In the genomic region with DNA sequence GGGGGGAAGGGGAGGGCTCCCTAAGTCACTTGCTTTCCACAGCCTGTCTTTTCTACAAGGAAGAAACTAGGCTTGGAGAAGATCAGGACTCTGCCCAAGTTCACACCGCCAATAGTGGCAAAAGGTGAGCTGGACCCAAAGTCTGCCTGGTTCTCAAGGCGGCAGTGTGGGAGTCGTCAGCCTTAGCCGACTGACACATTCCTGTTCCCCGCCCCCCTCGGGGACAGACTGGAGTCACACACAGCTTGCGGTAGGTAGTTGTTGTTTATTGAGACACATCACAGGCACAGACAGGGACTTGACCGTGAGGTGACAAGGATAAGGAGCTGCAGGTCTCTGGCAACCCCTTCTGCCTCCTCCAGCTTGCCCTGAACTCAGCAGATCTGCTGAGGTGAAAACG, we compare ENCODE assay signal across 12 mouse cellular contexts. TPM values are rescaled to one million over a fixed set of nuclear protein-coding genes. Genes with fewer than 3 reads are reported as not detected.
DNase-seq lines count a peak whose midpoint lies in the region; ATAC-seq and TF ChIP-seq lines count a peak whose summit lies in the region.
"Had no signal": no experiment of that assay in that cellular context is flagged by ENCODE, and none has a peak within 500 bp of the region (broad histone marks: within the 10 kb centered on the region; RNA-seq: fewer than 3 reads in every experiment).

No protein-coding gene starts in this region.

- TF ChIP-seq POLR2A in liver, adult 2 months (IDR thresholded peaks at IDR 0.05; ENCODE audit: extremely low read depth, insufficient read depth, low read length): no peak

- H3K9me3 ChIP-seq in forebrain, embryonic 10.5 days: no peaks in the 10 kb centered on the region
- H3K9me3 ChIP-seq in forebrain, embryonic 16.5 days (ENCODE audit: control insufficient read depth, low read length): no peaks in the 10 kb centered on the region
- no peaks in the 10 kb centered on the region for H3K9me3 ChIP-seq in limb, embryonic 12.5 days

- H3K4me2 ChIP-seq in forebrain, embryonic 16.5 days (ENCODE audit: low read length): no peak overlapping the region
- peak overlapping the region; percentile 54 for H3K4me2 ChIP-seq in limb, embryonic 12.5 days

- intact Hi-C loops in left cerebral cortex, postnatal 25 days (cut with DNase I): no loop called here

- H3K27ac ChIP-seq in forebrain, embryonic 10.5 days: no peak overlapping the region
- H3K27ac ChIP-seq in forebrain, embryonic 16.5 days (ENCODE audit: low read length): no peak overlapping the region
- peak overlapping the region; percentile 23; the same call in 1 of the 2 replicates for H3K27ac ChIP-seq in liver, adult 2 months (replicated peaks; ENCODE audit: insufficient read depth, low read depth, low read length)
- H3K27ac ChIP-seq in limb, embryonic 12.5 days: no peak overlapping the region
- H3K27ac ChIP-seq: kidney, postnatal 0 days had no signal

- WGBS in forebrain, embryonic 10.5 days: 22% methylated on average over 9 of the region's 9 CpGs
- WGBS in forebrain, embryonic 16.5 days: 21% methylated on average over 9 of the region's 9 CpGs
- 23% methylated on average over 9 of the region's 9 CpGs for WGBS in liver, adult 2 months
- 11% methylated on average over 9 of the region's 9 CpGs for WGBS in limb, embryonic 12.5 days

- ATAC-seq in forebrain, embryonic 16.5 days: no peak
- no peak for ATAC-seq in limb, embryonic 12.5 days (ENCODE audit: insufficient number of reproducible peaks, insufficient read depth, low FRiP score, low TSS enrichment, low read depth)
- ATAC-seq in megakaryocyte, adult 5-6 weeks (ENCODE audit: poor library complexity, severe bottlenecking): no peak
- ATAC-seq: forebrain, postnatal 0 days had no signal

- no peak overlapping the region for H3K9ac ChIP-seq in forebrain, embryonic 16.5 days (replicated peaks; ENCODE audit: low read depth, low read length)
- no peak overlapping the region for H3K9ac ChIP-seq in liver, adult 2 months (ENCODE audit: low read depth, low read length)
- H3K9ac ChIP-seq in limb, embryonic 12.5 days (replicated peaks): no peak overlapping the region
- H3K9ac ChIP-seq: forebrain, postnatal 0 days had no signal

- H3K79me2 ChIP-seq in liver, adult 2 months (ENCODE audit: control insufficient read depth, insufficient read depth, low read length): no peaks in the 10 kb centered on the region

- TF ChIP-seq CTCF in liver, adult 2 months (IDR thresholded peaks at IDR 0.05; ENCODE audit: low read depth, low read length): no peak

- peak overlapping the region; percentile 39 for H3K4me3 ChIP-seq in forebrain, embryonic 10.5 days
- H3K4me3 ChIP-seq in forebrain, embryonic 16.5 days (replicated peaks; ENCODE audit: low read length): no peak overlapping the region
- no peak overlapping the region for H3K4me3 ChIP-seq in liver, adult 2 months (ENCODE audit: insufficient read depth, low read depth, low read length)
- H3K4me3 ChIP-seq in limb, embryonic 12.5 days (replicated peaks): peak overlapping the region; percentile 25; the same call in 1 of the 2 replicates

- DNase-seq in forebrain, embryonic 10.5 days (ENCODE audit: extremely low spot score, low spot score): no peak
- peak; percentile 57 for DNase-seq in liver, adult 2 months (ENCODE audit: extremely low read depth, low read depth, low spot score)
- no peak for DNase-seq in liver
- DNase-seq in embryo, embryonic 11 days: peak; percentile 27
- DNase-seq in left cerebral cortex, postnatal 25 days (ENCODE audit: low spot score in 2 of 2): no peak
- DNase-seq: cerebellum, adult 18-20 months; forebrain, postnatal 0 days had no signal

- H3K36me3 ChIP-seq in forebrain, embryonic 10.5 days (replicated peaks): no peaks in the 10 kb centered on the region
- H3K36me3 ChIP-seq in forebrain, embryonic 16.5 days (ENCODE audit: control insufficient read depth, insufficient read depth): no peaks in the 10 kb centered on the region
- H3K36me3 ChIP-seq in liver, adult 2 months (ENCODE audit: control insufficient read depth, insufficient read depth, low read length): no peaks in the 10 kb centered on the region
- no peaks in the 10 kb centered on the region for H3K36me3 ChIP-seq in limb, embryonic 12.5 days

- H3K4me1 ChIP-seq in forebrain, embryonic 10.5 days: peaks cover 20% of the 10 kb centered on the region
- H3K4me1 ChIP-seq in forebrain, embryonic 16.5 days (replicated peaks; ENCODE audit: control insufficient read depth, insufficient read depth, low read length): 0 out of 2 replicates have a peak, but pooled peaks cover 2% of the 10 kb centered on the region
- peaks cover 22% of the 10 kb centered on the region for H3K4me1 ChIP-seq in liver, adult 2 months (ENCODE audit: control insufficient read depth, insufficient read depth, low read length)
- peaks cover 32% of the 10 kb centered on the region for H3K4me1 ChIP-seq in limb, embryonic 12.5 days (replicated peaks)

- peaks cover 46% of the 10 kb centered on the region for H3K27me3 ChIP-seq in forebrain, embryonic 10.5 days (ENCODE audit: poor library complexity, severe bottlenecking)
- 0 out of 2 replicates have a peak, but pooled peaks cover 3% of the 10 kb centered on the region for H3K27me3 ChIP-seq in forebrain, embryonic 16.5 days (replicated peaks; ENCODE audit: control insufficient read depth, insufficient read depth, low read length)
- no peaks in the 10 kb centered on the region for H3K27me3 ChIP-seq in liver, adult 2 months (ENCODE audit: control insufficient read depth, insufficient read depth, low read length)
- peaks cover 37% of the 10 kb centered on the region for H3K27me3 ChIP-seq in limb, embryonic 12.5 days

RNA-seq across cellular contexts. Expression of gene Krt4, which starts 4.6 kb away (rescaled TPM):
- not detected in 2 replicates for polyA plus RNA-seq in forebrain, embryonic 10.5 days (2016; fragmentation: Nextera tagmentation; extraction: Ambion mirVana)
- polyA plus RNA-seq in forebrain, embryonic 16.5 days (2015; fragmentation: Nextera tagmentation; extraction: Ambion mirVana): 0.55 TPM in 1 of 2 replicates, not detected in the other
- total RNA-seq in liver, adult 2 months (2014; rRNA removed): not detected in 2 replicates
- polyA plus RNA-seq in liver, adult 2 months (2012; rRNA removed): 0.06 TPM in 1 of 2 replicates, not detected in the other
- polyA plus RNA-seq in limb, embryonic 12.5 days (2016; fragmentation: Nextera tagmentation; extraction: Ambion mirVana): 0.13 TPM in 1 of 2 replicates, not detected in the other
- total RNA-seq in left cerebral cortex, postnatal 25 days (2021): not detected
- not detected in 2 replicates for total RNA-seq in megakaryocyte, adult 5-6 weeks (2015)
- total RNA-seq in megakaryocyte, adult 5-6 weeks (2017): not detected in 2 replicates
- total RNA-seq: forebrain, postnatal 0 days had no signal
- polyA plus RNA-seq: forebrain, postnatal 0 days had no signal

RNA-seq across cellular contexts. Expression of gene Krt79, which starts 11.0 kb away (rescaled TPM):
- polyA plus RNA-seq in forebrain, embryonic 10.5 days (2016; fragmentation: Nextera tagmentation; extraction: Ambion mirVana): 0.09 and 0.12 TPM in 2 replicates
- 0.15 and 0.38 TPM in 2 replicates for polyA plus RNA-seq in forebrain, embryonic 16.5 days (2015; fragmentation: Nextera tagmentation; extraction: Ambion mirVana)
- 0.09 TPM in 1 of 2 replicates, not detected in the other for total RNA-seq in liver, adult 2 months (2014; rRNA removed)
- 0.04 and 0.10 TPM in 2 replicates for polyA plus RNA-seq in liver, adult 2 months (2012; rRNA removed)
- 0.17 TPM in 1 of 2 replicates, not detected in the other for polyA plus RNA-seq in limb, embryonic 12.5 days (2016; fragmentation: Nextera tagmentation; extraction: Ambion mirVana)
- not detected for total RNA-seq in left cerebral cortex, postnatal 25 days (2021)
- total RNA-seq in megakaryocyte, adult 5-6 weeks (2015): not detected in 2 replicates
- total RNA-seq in megakaryocyte, adult 5-6 weeks (2017): not detected in 2 replicates
- total RNA-seq: megakaryocyte progenitor cell, adult 5-6 weeks had no signal

RNA-seq across cellular contexts. Expression of gene Krt78, which starts 25.0 kb away (rescaled TPM):
- polyA plus RNA-seq in forebrain, embryonic 10.5 days (2016; fragmentation: Nextera tagmentation; extraction: Ambion mirVana): not detected in 2 replicates
- not detected in 2 replicates for polyA plus RNA-seq in forebrain, embryonic 16.5 days (2015; fragmentation: Nextera tagmentation; extraction: Ambion mirVana)
- total RNA-seq in liver, adult 2 months (2014; rRNA removed): not detected in 2 replicates
- not detected in 2 replicates for polyA plus RNA-seq in liver, adult 2 months (2012; rRNA removed)
- polyA plus RNA-seq in limb, embryonic 12.5 days (2016; fragmentation: Nextera tagmentation; extraction: Ambion mirVana): not detected in 2 replicates
- not detected for total RNA-seq in left cerebral cortex, postnatal 25 days (2021)
- not detected in 2 replicates for total RNA-seq in megakaryocyte, adult 5-6 weeks (2015)
- not detected in 2 replicates for total RNA-seq in megakaryocyte, adult 5-6 weeks (2017)
- total RNA-seq: forebrain, postnatal 0 days; megakaryocyte progenitor cell, adult 5-6 weeks had no signal
- polyA plus RNA-seq: forebrain, postnatal 0 days had no signal

RNA-seq across cellular contexts. Expression of gene Krt76, which starts 36.4 kb away (rescaled TPM):
- not detected in 2 replicates for polyA plus RNA-seq in forebrain, embryonic 10.5 days (2016; fragmentation: Nextera tagmentation; extraction: Ambion mirVana)
- polyA plus RNA-seq in forebrain, embryonic 16.5 days (2015; fragmentation: Nextera tagmentation; extraction: Ambion mirVana): not detected in 2 replicates
- not detected in 2 replicates for total RNA-seq in liver, adult 2 months (2014; rRNA removed)
- polyA plus RNA-seq in liver, adult 2 months (2012; rRNA removed): not detected in 2 replicates
- not detected in 2 replicates for polyA plus RNA-seq in limb, embryonic 12.5 days (2016; fragmentation: Nextera tagmentation; extraction: Ambion mirVana)
- total RNA-seq in left cerebral cortex, postnatal 25 days (2021): not detected
- not detected in 2 replicates for total RNA-seq in megakaryocyte, adult 5-6 weeks (2015)
- total RNA-seq in megakaryocyte, adult 5-6 weeks (2017): not detected in 2 replicates
- total RNA-seq: forebrain, postnatal 0 days; megakaryocyte progenitor cell, adult 5-6 weeks had no signal
- polyA plus RNA-seq: forebrain, postnatal 0 days; kidney, postnatal 0 days had no signal

RNA-seq across cellular contexts. Expression of gene Krt77, which starts 59.6 kb away (rescaled TPM):
- not detected in 2 replicates for polyA plus RNA-seq in forebrain, embryonic 10.5 days (2016; fragmentation: Nextera tagmentation; extraction: Ambion mirVana)
- polyA plus RNA-seq in forebrain, embryonic 16.5 days (2015; fragmentation: Nextera tagmentation; extraction: Ambion mirVana): 0.49 and 0.94 TPM in 2 replicates
- total RNA-seq in liver, adult 2 months (2014; rRNA removed): not detected in 2 replicates
- not detected in 2 replicates for polyA plus RNA-seq in liver, adult 2 months (2012; rRNA removed)
- not detected in 2 replicates for polyA plus RNA-seq in limb, embryonic 12.5 days (2016; fragmentation: Nextera tagmentation; extraction: Ambion mirVana)
- total RNA-seq in left cerebral cortex, postnatal 25 days (2021): 10 to 100 TPM; 10.1 to 12.6 TPM
- not detected in 2 replicates for total RNA-seq in megakaryocyte, adult 5-6 weeks (2015)
- total RNA-seq in megakaryocyte, adult 5-6 weeks (2017): 0.11 TPM in 1 of 2 replicates, not detected in the other
- total RNA-seq: megakaryocyte progenitor cell, adult 5-6 weeks had no signal
- polyA plus RNA-seq: kidney, postnatal 0 days had no signal

Comparison
In these comparisons a context has a peak if more than half of its experiments do, and no peak if none do; other contexts are left out.
1. DNase-seq: peak in liver, adult 2 months (single experiment) and embryo, embryonic 11 days (single experiment); none in forebrain, embryonic 10.5 days (single experiment), liver (single experiment) and left cerebral cortex, postnatal 25 days (0 of 2).
2. H3K4me3 ChIP-seq: peak in forebrain, embryonic 10.5 days (single experiment) and limb, embryonic 12.5 days (single experiment); none in forebrain, embryonic 16.5 days (single experiment) and liver, adult 2 months (single experiment).